Mouse (Mus musculus): ENCODE results near the gene Olfr960. TPM values are rescaled to one million over a fixed set of nuclear protein-coding genes. Genes with fewer than 3 reads are reported as not detected.

The Olfr960 gene
- polyA plus RNA-seq, 1 experiment from 2014 or later = not detected

- WGBS (ENCODE audit: insufficient replicate concordance) = 45% methylated on average over 1 of the region's 1 CpGs
- Histone ChIP-seq H3K9ac (ENCODE audit: low read depth, low read length) (no peak overlapping the region), H3K36me3 (ENCODE audit: control insufficient read depth, insufficient read depth, low read length) (no peaks in the 10 kb centered on the region), H3K4me1 (ENCODE audit: control insufficient read depth, insufficient read depth, low read length) (no peaks in the 10 kb centered on the region), H3K9me3 (replicated peaks; ENCODE audit: control insufficient read depth, low read length) (no peaks in the 10 kb centered on the region), H3K4me2 (no peak overlapping the region), H3K4me3 (ENCODE audit: low read depth, low read length) (no peak overlapping the region), H3K27ac (ENCODE audit: low read depth, low read length) (no peak overlapping the region), H3K27me3 (ENCODE audit: control insufficient read depth, insufficient read depth, low read length) (no peaks in the 10 kb centered on the region)
- no peak for ATAC-seq (replicated peaks; ENCODE audit: insufficient number of reproducible peaks, low FRiP score, low TSS enrichment)
Observed at GRCm38 (mm10) chr9:39611953-39612352, 9.2 kb upstream of the Olfr960 start.

DNA sequence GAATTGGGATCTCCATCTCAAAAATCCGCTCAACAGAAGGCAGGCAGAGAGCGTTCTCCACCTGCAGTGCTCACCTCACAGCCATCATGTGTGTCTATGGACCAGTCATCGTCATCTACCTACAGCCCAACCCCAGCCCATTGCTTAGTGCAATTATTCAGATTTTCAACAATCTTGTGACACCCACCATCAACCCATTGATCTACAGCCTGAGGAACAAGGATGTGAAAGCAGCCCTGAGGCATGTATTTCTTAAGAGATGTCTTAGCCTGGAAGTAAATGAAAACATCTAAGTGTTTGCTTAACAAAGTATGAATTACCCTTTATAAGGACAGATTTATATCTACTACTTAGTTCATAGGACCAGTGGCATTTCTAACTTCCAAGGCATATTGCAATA lies 2.6 kb downstream of the Olfr960 start:
- Histone ChIP-seq H3K4me1 (ENCODE audit: control insufficient read depth, insufficient read depth, low read length) (no peaks in the 10 kb centered on the region), H3K27ac (ENCODE audit: low read depth, low read length) (no peak overlapping the region), H3K4me3 (ENCODE audit: low read depth, low read length) (no peak overlapping the region), H3K27me3 (ENCODE audit: control insufficient read depth, insufficient read depth, low read length) (no peaks in the 10 kb centered on the region), H3K9me3 (replicated peaks; ENCODE audit: control insufficient read depth, low read length) (no peaks in the 10 kb centered on the region), H3K4me2 (no peak overlapping the region), H3K36me3 (ENCODE audit: control insufficient read depth, insufficient read depth, low read length) (no peaks in the 10 kb centered on the region), H3K9ac (ENCODE audit: low read depth, low read length) (no peak overlapping the region)
- 82% methylated on average over 3 of the region's 3 CpGs for WGBS (ENCODE audit: insufficient replicate concordance)
- ATAC-seq (replicated peaks; ENCODE audit: insufficient number of reproducible peaks, low FRiP score, low TSS enrichment) = no peak

GRCm38 (mm10) chr9:39624711-39625110 lies 3.5 kb downstream of the Olfr960 start:
- no peaks in the 10 kb centered on the region for H3K4me1 ChIP-seq (ENCODE audit: control insufficient read depth, insufficient read depth, low read length)
- no peaks in the 10 kb centered on the region for H3K9me3 ChIP-seq (replicated peaks; ENCODE audit: control insufficient read depth, low read length)
- no peak overlapping the region for H3K4me3 ChIP-seq (ENCODE audit: low read depth, low read length)
- no peak overlapping the region for H3K27ac ChIP-seq (ENCODE audit: low read depth, low read length)
- ATAC-seq (replicated peaks; ENCODE audit: insufficient number of reproducible peaks, low FRiP score, low TSS enrichment) = no peak
- no peaks in the 10 kb centered on the region for H3K36me3 ChIP-seq (ENCODE audit: control insufficient read depth, insufficient read depth, low read length)
- 69% methylated on average over 2 of the region's 2 CpGs for WGBS (ENCODE audit: insufficient replicate concordance)
- H3K9ac ChIP-seq (ENCODE audit: low read depth, low read length) = no peak overlapping the region
- H3K27me3 ChIP-seq (ENCODE audit: control insufficient read depth, insufficient read depth, low read length) = no peaks in the 10 kb centered on the region
- H3K4me2 ChIP-seq = no peak overlapping the region

GRCm38 (mm10) chr9:39629069-39629468 lies 7.9 kb downstream of the Olfr960 start:
- 75% methylated on average over 2 of the region's 2 CpGs for WGBS (ENCODE audit: insufficient replicate concordance)

GRCm38 (mm10) chr9:39633913-39634594 lies 12.9 kb downstream of the Olfr960 start:
- ATAC-seq (replicated peaks; ENCODE audit: insufficient number of reproducible peaks, low FRiP score, low TSS enrichment) = no peak
- Histone ChIP-seq H3K9ac (ENCODE audit: low read depth, low read length) (no peak overlapping the region), H3K36me3 (ENCODE audit: control insufficient read depth, insufficient read depth, low read length) (no peaks in the 10 kb centered on the region), H3K9me3 (replicated peaks; ENCODE audit: control insufficient read depth, low read length) (no peaks in the 10 kb centered on the region), H3K27me3 (ENCODE audit: control insufficient read depth, insufficient read depth, low read length) (no peaks in the 10 kb centered on the region), H3K4me2 (no peak overlapping the region), H3K27ac (ENCODE audit: low read depth, low read length) (no peak overlapping the region), H3K4me3 (ENCODE audit: low read depth, low read length) (no peak overlapping the region), H3K4me1 (ENCODE audit: control insufficient read depth, insufficient read depth, low read length) (no peaks in the 10 kb centered on the region)
- 37% methylated on average over 4 of the region's 4 CpGs for WGBS (ENCODE audit: insufficient replicate concordance)

More at GRCm38 (mm10) chr9:39629069-39629468, 7.9 kb downstream of the Olfr960 start:
- H3K4me3 ChIP-seq (ENCODE audit: low read depth, low read length) = no peak overlapping the region
- no peak overlapping the region for H3K27ac ChIP-seq (ENCODE audit: low read depth, low read length)
- no peak overlapping the region for H3K9ac ChIP-seq (ENCODE audit: low read depth, low read length)
- H3K9me3 ChIP-seq (replicated peaks; ENCODE audit: control insufficient read depth, low read length) = no peaks in the 10 kb centered on the region
- no peaks in the 10 kb centered on the region for H3K36me3 ChIP-seq (ENCODE audit: control insufficient read depth, insufficient read depth, low read length)
- H3K4me2 ChIP-seq = no peak overlapping the region
- no peak for ATAC-seq (replicated peaks; ENCODE audit: insufficient number of reproducible peaks, low FRiP score, low TSS enrichment)
- no peaks in the 10 kb centered on the region for H3K4me1 ChIP-seq (ENCODE audit: control insufficient read depth, insufficient read depth, low read length)
- no peaks in the 10 kb centered on the region for H3K27me3 ChIP-seq (ENCODE audit: control insufficient read depth, insufficient read depth, low read length)

DNA sequence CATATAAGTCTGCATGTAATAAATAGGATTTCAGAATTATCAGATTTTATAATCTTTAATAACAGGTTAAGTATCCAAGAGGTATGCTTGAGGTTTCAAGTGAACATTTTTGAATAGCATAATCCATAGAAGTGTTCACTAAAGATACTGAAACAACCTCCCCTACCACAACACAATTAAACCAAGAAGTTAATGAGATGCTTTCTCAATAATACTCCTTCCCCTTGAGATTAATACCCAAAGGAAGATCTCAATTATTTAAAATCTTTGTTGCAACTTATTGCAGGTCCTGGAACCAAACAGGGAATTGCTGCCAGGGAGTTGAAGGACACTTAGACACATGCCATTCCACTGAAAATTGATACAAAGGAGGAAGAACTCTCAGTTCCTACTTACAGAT lies 23.6 kb downstream of the Olfr960 start, which contains the start of gene Olfr961:
Gene Olfr961 (plus strand): TSS at position 301 of the 400 bp plus-strand sequence.
- Histone ChIP-seq H3K36me3 (ENCODE audit: control insufficient read depth, insufficient read depth, low read length) (no peaks in the 10 kb centered on the region), H3K4me2 (no peak within 1 kb of the TSS), H3K9me3 (replicated peaks; ENCODE audit: control insufficient read depth, low read length) (no peaks in the 10 kb centered on the region), H3K4me1 (ENCODE audit: control insufficient read depth, insufficient read depth, low read length) (no peaks in the 10 kb centered on the region), H3K9ac (ENCODE audit: low read depth, low read length) (no peak within 1 kb of the TSS), H3K4me3 (ENCODE audit: low read depth, low read length) (no peak within 1 kb of the TSS), H3K27me3 (ENCODE audit: control insufficient read depth, insufficient read depth, low read length) (no peaks in the 10 kb centered on the region), H3K27ac (ENCODE audit: low read depth, low read length) (no peak within 1 kb of the TSS)
- no peak for ATAC-seq (replicated peaks; ENCODE audit: insufficient number of reproducible peaks, low FRiP score, low TSS enrichment)

DNA sequence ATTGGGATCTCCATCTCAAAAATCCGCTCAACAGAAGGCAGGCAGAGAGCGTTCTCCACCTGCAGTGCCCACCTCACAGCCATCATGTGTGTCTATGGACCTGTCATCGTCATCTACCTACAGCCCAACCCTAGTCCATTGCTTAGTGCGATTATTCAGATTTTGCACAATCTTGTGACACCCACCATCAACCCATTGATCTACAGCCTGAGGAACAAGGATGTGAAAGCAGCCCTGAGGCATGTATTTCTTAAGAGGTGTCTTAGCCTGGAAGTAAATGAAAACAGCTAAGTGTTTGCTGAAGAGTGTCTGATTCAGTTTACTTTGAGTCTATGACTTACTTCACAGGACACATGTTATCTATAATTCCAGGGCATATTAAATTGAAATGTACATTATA lies 26.2 kb downstream of the Olfr960 start:
- Histone ChIP-seq H3K27ac (ENCODE audit: low read depth, low read length) (no peak overlapping the region), H3K4me2 (no peak overlapping the region), H3K36me3 (ENCODE audit: control insufficient read depth, insufficient read depth, low read length) (no peaks in the 10 kb centered on the region), H3K9ac (ENCODE audit: low read depth, low read length) (no peak overlapping the region), H3K9me3 (replicated peaks; ENCODE audit: control insufficient read depth, low read length) (no peaks in the 10 kb centered on the region), H3K4me3 (ENCODE audit: low read depth, low read length) (no peak overlapping the region), H3K27me3 (ENCODE audit: control insufficient read depth, insufficient read depth, low read length) (no peaks in the 10 kb centered on the region), H3K4me1 (ENCODE audit: control insufficient read depth, insufficient read depth, low read length) (no peaks in the 10 kb centered on the region)
- 81% methylated on average over 4 of the region's 4 CpGs for WGBS (ENCODE audit: insufficient replicate concordance)
- no peak for ATAC-seq (replicated peaks; ENCODE audit: insufficient number of reproducible peaks, low FRiP score, low TSS enrichment)

DNA sequence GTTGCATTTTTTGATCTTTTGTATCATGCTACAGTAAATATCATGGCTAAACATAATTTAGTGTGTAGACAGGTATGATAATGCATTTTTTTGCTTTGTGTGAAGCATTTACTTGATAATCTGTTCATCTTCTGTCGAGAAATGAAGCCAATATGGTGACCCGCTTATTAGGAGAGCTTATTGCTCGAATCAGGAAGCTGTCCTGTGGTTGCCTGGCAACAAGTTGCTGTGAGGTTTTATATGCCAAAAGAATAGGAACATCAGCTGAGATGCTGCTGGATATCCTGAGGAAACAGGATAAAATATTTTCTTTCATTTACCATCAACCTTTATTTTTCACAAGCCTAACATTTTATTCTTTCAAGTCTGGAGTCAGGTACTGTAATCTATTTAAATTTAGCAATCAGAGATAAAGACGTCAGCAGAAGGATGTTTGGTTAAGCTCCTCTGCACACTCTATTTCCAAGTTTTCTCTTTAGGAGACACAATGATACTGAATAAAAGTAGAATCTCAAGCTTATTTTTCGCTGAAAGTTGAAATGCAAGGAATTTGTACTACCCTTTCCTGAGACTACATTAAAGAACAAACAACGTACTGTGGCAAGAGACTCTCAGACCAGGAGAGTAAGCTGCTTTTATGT lies 33.7 kb downstream of the Olfr960 start:
- WGBS (ENCODE audit: insufficient replicate concordance) = 63% methylated on average over 6 of the region's 6 CpGs
- ATAC-seq (replicated peaks; ENCODE audit: insufficient number of reproducible peaks, low FRiP score, low TSS enrichment) = no peak
- H3K36me3 ChIP-seq (ENCODE audit: control insufficient read depth, insufficient read depth, low read length) = no peaks in the 10 kb centered on the region
- no peaks in the 10 kb centered on the region for H3K27me3 ChIP-seq (ENCODE audit: control insufficient read depth, insufficient read depth, low read length)
- H3K4me1 ChIP-seq (ENCODE audit: control insufficient read depth, insufficient read depth, low read length) = no peaks in the 10 kb centered on the region
- no peak overlapping the region for H3K4me3 ChIP-seq (ENCODE audit: low read depth, low read length)
- H3K4me2 ChIP-seq = no peak overlapping the region
- no peak overlapping the region for H3K9ac ChIP-seq (ENCODE audit: low read depth, low read length)
- H3K9me3 ChIP-seq (replicated peaks; ENCODE audit: control insufficient read depth, low read length) = no peaks in the 10 kb centered on the region
- H3K27ac ChIP-seq (ENCODE audit: low read depth, low read length) = no peak overlapping the region

DNA sequence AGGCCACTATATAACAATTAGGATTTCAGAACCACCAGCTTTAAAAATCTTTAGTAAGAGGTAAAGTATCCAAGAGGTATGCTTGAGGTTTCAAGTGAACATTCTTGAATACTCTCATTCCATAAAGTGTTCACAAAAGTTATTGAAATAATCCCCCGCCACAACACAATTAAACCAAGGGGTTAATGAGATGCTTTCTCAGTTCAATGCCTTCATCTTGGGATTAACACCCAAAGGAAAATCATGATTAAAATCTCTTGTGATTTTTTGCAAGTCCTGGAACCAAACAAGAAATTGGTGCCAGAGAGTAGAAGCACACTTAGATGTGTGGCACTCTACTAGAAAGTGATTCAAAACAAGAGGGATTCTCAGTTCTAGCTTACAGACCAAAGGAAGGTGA lies 45.7 kb downstream of the Olfr960 start, which contains the start of gene Olfr963:
Gene Olfr963 (plus strand): TSS at position 301 of the 400 bp plus-strand sequence.
- Histone ChIP-seq H3K4me3 (ENCODE audit: low read depth, low read length) (no peak within 1 kb of the TSS), H3K4me2 (no peak within 1 kb of the TSS), H3K9me3 (replicated peaks; ENCODE audit: control insufficient read depth, low read length) (no peaks in the 10 kb centered on the region), H3K36me3 (ENCODE audit: control insufficient read depth, insufficient read depth, low read length) (no peaks in the 10 kb centered on the region), H3K27me3 (ENCODE audit: control insufficient read depth, insufficient read depth, low read length) (no peaks in the 10 kb centered on the region), H3K4me1 (ENCODE audit: control insufficient read depth, insufficient read depth, low read length) (no peaks in the 10 kb centered on the region), H3K9ac (ENCODE audit: low read depth, low read length) (no peak within 1 kb of the TSS), H3K27ac (ENCODE audit: low read depth, low read length) (no peak within 1 kb of the TSS)
- no peak for ATAC-seq (replicated peaks; ENCODE audit: insufficient number of reproducible peaks, low FRiP score, low TSS enrichment)
- 83% methylated on average over 1 of the region's 1 CpGs for WGBS (ENCODE audit: insufficient replicate concordance)

All from heart, embryonic 11.5 days (tissue).